Mouse (Mus musculus): ENCODE data around the gene Il16. TPM values are rescaled to one million over a fixed set of nuclear protein-coding genes. Genes with fewer than 3 reads are reported as not detected.
A peak's percentile ranks its signal among the peaks of the same experiment; 100 is the strongest.

The Il16 gene
- polyA plus RNA-seq, 1 experiment from 2014 or later: 1.6 TPM

DNA sequence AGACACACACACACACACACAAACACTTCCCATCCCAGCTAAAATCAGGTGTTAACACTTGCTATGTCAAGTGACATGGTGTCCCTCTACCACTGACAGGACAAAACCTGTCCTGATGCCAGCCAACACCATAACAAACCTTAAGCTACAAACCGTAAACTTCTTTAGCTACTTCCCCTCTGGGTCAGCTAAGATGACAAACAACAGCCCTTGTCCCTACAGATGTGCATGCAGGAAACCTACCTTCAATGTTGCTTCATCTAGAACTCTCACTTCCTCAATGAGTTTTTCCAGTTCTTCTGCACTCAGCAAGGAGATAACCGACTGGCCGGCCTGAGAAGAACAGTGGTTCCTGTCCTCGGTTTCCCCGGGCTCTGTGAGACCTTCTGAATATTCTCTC is 94.9 kb downstream of the Il16 start:
- Histone ChIP-seq H3K36me3 (no peaks in the 10 kb centered on the region), H3K27ac (no peak overlapping the region), H3K9me3 (no peaks in the 10 kb centered on the region), H3K4me2 (no peak overlapping the region), H3K9ac (no peak overlapping the region), H3K4me3 (no peak overlapping the region), H3K27me3 (no peaks in the 10 kb centered on the region), H3K4me1 (replicated peaks) (no peaks in the 10 kb centered on the region)
- no peak for ATAC-seq (ENCODE audit: low FRiP score)
- WGBS: 95% methylated on average over 5 of the region's 5 CpGs

DNA sequence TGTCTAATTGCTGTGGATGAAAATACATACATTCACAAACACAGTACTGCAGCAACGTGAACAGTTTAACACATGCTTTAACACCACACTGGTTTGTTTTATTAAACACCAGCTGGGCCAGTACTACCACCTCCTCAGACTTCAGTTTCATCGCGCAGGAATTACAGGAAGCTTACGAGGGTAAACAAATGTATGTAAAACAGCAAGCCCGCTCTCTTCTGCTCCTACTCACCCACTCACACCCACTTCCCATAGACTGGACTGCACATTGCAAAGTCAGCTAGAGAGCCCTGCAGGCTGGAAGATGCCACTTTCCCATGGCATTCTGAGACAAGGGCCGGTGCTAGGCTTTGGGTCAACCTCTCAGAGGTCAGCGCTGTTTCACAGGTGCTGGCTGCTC is 96.7 kb downstream of the Il16 start:
- Histone ChIP-seq H3K36me3 (no peaks in the 10 kb centered on the region), H3K27me3 (no peaks in the 10 kb centered on the region), H3K4me1 (replicated peaks) (no peaks in the 10 kb centered on the region), H3K4me3 (no peak overlapping the region), H3K4me2 (no peak overlapping the region), H3K9ac (no peak overlapping the region), H3K9me3 (no peaks in the 10 kb centered on the region), H3K27ac (no peak overlapping the region)
- no peak for ATAC-seq (ENCODE audit: low FRiP score)
- WGBS: 85% methylated on average over 7 of the region's 7 CpGs

DNA sequence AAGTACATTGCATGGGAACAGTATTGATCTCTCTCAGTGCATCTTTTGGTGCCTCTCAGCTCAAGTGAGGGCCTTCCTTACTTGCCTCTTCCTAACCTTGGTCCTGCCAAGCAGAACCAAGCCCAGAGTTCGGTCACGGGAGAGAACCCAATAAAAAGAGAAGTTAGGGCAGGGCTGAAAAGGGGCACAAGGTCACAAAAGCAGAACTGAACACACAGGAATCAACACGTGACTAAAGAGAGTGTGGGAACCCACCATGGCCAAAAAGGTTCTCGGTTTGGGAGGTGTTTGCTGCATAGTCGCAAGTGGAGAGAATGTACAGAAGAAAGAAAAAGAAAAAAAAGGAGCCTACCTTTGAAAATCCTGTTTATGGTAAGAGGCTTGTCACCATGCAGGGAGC is 100.0 kb downstream of the Il16 start:
- Histone ChIP-seq H3K4me3 (no peak overlapping the region), H3K9me3 (no peaks in the 10 kb centered on the region), H3K4me1 (replicated peaks) (no peaks in the 10 kb centered on the region; the same call in 1 of the 2 replicates), H3K36me3 (no peaks in the 10 kb centered on the region), H3K27me3 (no peaks in the 10 kb centered on the region), H3K27ac (no peak overlapping the region), H3K4me2 (no peak overlapping the region), H3K9ac (no peak overlapping the region)
- 83% methylated on average over 5 of the region's 5 CpGs for WGBS
- ATAC-seq (ENCODE audit: low FRiP score): no peak

DNA sequence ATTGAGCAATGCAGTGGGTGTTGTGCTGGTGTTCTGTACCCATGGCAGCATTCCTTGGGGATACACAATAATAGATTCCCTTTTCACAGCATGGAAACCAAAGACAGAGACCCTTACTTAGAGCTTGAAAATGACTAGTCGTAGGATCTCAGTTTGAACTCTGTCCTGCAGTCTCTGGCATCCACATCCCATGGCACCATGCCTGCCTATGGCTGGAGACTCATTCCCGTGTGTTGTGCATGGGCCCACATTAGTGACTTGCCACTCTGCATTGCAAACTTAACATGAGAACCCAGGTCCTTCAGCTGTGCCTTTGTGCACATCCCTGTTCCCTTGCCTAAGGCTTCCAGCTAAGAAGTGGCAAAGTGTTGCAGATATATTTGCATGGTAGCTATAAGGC is 100.8 kb downstream of the Il16 start:
- Histone ChIP-seq H3K9ac (no peak overlapping the region), H3K4me3 (no peak overlapping the region), H3K27ac (no peak overlapping the region), H3K4me2 (no peak overlapping the region), H3K36me3 (no peaks in the 10 kb centered on the region), H3K4me1 (replicated peaks) (no peaks in the 10 kb centered on the region; the same call in 1 of the 2 replicates), H3K27me3 (no peaks in the 10 kb centered on the region), H3K9me3 (no peaks in the 10 kb centered on the region)
- ATAC-seq (ENCODE audit: low FRiP score): no peak
- WGBS: 84% methylated on average over 2 of the region's 2 CpGs

DNA sequence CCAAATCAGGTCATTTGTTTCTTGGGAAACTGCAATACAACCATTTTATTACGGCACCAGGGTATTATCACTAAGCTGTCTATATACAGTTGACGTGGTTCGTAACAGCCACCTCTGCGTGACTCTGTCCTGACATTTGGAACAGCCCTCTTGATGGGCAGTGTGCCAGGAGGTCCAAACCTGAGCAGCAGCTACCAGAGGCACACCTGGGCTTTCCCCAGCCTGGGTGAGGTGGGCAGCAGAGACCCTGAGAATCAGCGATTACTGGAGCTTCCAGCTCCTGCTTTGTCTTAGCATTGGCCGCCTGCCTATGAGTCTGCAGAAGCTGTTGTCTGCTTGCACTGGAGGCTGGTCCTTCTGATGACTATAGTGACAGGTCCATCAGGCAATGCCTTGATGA is 101.9 kb downstream of the Il16 start:
- 82% methylated on average over 6 of the region's 6 CpGs for WGBS
- H3K36me3 ChIP-seq: no peaks in the 10 kb centered on the region
- H3K27ac ChIP-seq: no peak overlapping the region
- H3K27me3 ChIP-seq: no peaks in the 10 kb centered on the region
- H3K4me1 ChIP-seq (replicated peaks): no peaks in the 10 kb centered on the region; the same call in 1 of the 2 replicates
- no peak overlapping the region for H3K4me2 ChIP-seq
- no peak for ATAC-seq (ENCODE audit: low FRiP score)
- no peaks in the 10 kb centered on the region for H3K9me3 ChIP-seq
- no peak overlapping the region for H3K4me3 ChIP-seq
- no peak overlapping the region for H3K9ac ChIP-seq

DNA sequence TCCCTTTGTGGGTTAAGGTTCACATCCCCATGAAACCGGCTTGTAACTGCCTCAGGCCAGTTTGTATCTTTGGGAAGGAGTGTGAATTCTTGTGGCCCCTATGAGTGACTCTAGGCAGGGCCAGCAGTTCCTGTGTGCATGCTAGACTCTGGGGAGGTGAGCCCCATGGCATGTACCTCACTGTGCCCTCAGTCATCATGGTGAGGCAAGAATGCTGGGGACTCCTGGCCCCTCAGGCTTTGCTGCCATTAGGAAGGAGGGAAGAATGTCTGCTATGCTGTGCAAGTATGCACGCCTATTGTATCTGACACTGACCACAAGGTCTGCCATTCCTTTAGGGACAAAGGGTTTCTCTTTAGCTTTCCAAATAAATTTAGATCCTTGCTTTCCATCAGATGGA is 104.4 kb downstream of the Il16 start:
- Histone ChIP-seq H3K4me2 (no peak overlapping the region), H3K36me3 (no peaks in the 10 kb centered on the region), H3K4me1 (replicated peaks) (peaks cover 1% of the 10 kb centered on the region; the same call in 1 of the 2 replicates), H3K4me3 (no peak overlapping the region), H3K27me3 (no peaks in the 10 kb centered on the region), H3K9ac (no peak overlapping the region), H3K27ac (no peak overlapping the region), H3K9me3 (no peaks in the 10 kb centered on the region)
- 71% methylated on average over 2 of the region's 2 CpGs for WGBS
- ATAC-seq (ENCODE audit: low FRiP score): no peak

DNA sequence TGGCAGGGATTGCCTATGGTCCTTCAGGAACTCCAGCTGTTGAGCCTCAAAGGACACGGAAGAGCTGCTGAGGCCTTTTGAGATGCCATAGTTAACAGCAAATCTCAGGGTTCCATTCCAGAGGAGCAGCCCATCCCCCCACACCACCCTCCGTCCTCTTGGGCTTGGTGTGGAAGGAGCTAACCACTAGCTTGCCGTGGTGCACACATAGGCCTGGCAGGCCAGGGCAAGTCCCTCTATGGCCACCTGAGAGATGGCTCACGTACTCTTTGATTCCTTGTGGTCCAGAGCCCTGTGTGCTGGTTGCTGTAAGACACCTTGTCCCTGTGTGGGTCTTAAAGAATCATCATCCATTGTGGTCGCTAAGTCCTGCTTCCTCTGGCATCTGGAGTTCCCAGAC is 104.9 kb downstream of the Il16 start:
- Histone ChIP-seq H3K27me3 (no peaks in the 10 kb centered on the region), H3K9ac (no peak overlapping the region), H3K27ac (no peak overlapping the region), H3K4me1 (replicated peaks) (peaks cover 6% of the 10 kb centered on the region), H3K4me2 (no peak overlapping the region), H3K4me3 (no peak overlapping the region), H3K36me3 (no peaks in the 10 kb centered on the region), H3K9me3 (no peaks in the 10 kb centered on the region)
- WGBS: 92% methylated on average over 5 of the region's 5 CpGs
- ATAC-seq (ENCODE audit: low FRiP score): no peak

DNA sequence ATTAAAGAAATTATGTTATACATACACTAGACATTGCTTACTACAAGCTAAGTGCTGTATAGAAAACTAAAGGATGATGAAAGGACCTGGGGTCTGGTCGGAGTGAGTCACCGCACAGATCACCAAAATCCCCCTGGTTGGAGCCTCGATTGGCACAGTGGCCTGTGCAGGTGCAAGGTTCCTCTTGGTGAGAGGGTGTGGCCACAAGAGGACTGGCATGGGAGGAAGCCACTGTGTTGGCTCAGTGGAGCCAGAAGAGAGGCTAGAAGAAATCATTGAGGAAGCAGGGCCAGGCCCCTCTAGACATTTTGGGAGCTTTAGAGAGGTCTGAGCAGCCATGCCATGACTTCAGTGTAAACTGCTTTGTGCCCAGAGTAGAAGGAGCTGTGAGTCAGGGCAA is 106.4 kb downstream of the Il16 start:
- H3K27me3 ChIP-seq: no peaks in the 10 kb centered on the region
- H3K9ac ChIP-seq: no peak overlapping the region
- H3K9me3 ChIP-seq: no peaks in the 10 kb centered on the region
- H3K36me3 ChIP-seq: no peaks in the 10 kb centered on the region
- peaks cover 6% of the 10 kb centered on the region for H3K4me1 ChIP-seq (replicated peaks)
- H3K4me2 ChIP-seq: no peak overlapping the region
- WGBS: 94% methylated on average over 3 of the region's 3 CpGs
- no peak overlapping the region for H3K27ac ChIP-seq
- ATAC-seq (ENCODE audit: low FRiP score): no peak
- no peak overlapping the region for H3K4me3 ChIP-seq

DNA sequence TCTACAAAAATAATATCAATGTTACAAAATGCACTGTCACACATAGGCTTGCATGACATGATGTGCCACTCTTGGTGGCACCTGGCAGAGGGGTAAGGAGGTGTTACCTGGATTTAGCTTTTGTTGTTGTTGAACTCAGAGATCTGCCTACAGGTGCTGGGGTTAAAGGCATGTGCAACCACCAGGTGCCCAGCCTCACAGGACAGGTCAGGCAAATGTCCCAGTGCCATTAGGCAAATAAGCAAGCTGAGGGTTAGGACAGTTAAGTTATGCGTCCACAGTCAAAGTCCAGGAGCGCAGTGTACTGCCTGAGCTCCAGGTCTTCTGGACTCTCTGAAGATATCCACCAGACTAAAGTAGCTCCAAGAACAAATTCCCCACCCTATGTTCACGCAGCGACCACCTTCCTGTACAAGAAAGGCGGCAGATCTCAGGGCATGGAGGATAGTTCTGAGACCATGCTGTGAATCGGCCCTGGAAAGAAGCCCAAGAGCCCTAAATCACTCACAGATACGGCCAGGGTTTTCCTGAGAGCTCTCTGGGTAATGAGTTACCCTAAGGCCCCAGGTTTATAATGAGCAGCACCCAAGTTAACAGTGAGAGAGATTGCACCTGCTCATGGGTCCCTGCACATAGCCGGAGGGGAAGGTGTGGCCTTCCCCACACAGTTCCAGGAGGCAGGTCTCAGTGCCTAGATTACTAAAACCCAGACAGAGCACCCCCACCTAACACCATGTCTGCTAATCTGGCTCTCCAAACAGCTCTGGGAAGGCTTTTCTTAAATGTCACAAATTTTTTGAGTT is 107.5 kb downstream of the Il16 start:
- 89% methylated on average over 8 of the region's 8 CpGs for WGBS
- Histone ChIP-seq H3K9ac (no peak overlapping the region), H3K4me3 (no peak overlapping the region), H3K9me3 (no peaks in the 10 kb centered on the region), H3K36me3 (no peaks in the 10 kb centered on the region), H3K27me3 (no peaks in the 10 kb centered on the region), H3K27ac (no peak overlapping the region), H3K4me1 (replicated peaks) (peaks cover 14% of the 10 kb centered on the region), H3K4me2 (no peak overlapping the region)
- no peak for ATAC-seq (ENCODE audit: low FRiP score)

DNA sequence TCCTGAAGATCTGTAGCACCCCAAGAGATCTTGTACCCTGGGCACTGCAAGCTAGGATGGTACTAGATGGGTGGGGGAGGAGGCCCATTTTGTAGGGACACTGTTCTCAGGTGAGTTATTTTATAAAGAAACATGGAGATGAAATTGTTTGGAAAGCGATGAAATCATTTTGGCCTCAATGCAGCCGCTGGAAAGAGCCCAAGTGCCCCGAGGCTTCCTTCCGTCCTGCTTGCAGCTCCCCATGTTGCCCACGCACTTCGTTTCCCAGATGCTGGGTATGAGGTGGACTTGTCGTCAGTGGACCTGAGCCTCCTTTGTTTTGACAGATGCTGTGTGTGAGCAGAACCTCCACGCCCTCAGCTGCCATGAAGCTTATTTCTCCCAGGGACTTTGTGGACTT is 109.1 kb downstream of the Il16 start:
- WGBS: 83% methylated on average over 8 of the region's 8 CpGs
- no peaks in the 10 kb centered on the region for H3K36me3 ChIP-seq
- H3K9ac ChIP-seq: no peak overlapping the region
- H3K27ac ChIP-seq: no peak overlapping the region
- H3K4me1 ChIP-seq (replicated peaks): peaks cover 25% of the 10 kb centered on the region
- ATAC-seq (ENCODE audit: low FRiP score): no peak
- no peaks in the 10 kb centered on the region for H3K27me3 ChIP-seq
- no peaks in the 10 kb centered on the region for H3K9me3 ChIP-seq
- no peak overlapping the region for H3K4me3 ChIP-seq
- H3K4me2 ChIP-seq: no peak overlapping the region

DNA sequence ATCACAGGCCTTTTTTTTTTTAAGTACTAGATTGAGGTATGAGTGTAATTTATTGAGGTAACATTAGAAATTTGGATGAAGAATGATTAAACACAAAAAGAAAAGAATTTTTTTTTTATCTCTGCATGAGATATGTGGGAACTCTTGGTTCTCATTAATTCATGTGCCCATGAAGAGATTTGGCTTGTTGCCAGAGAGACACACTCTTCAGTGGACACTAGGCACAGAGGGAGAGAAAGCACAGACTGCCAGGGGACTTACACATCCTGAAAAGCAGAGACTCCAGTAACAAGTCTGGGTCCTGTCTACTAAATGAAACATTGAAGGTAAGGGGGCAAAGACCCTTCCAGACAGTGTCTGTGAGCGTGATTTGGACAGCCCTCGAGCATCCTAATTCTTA is 109.8 kb downstream of the Il16 start:
- 86% methylated on average over 2 of the region's 2 CpGs for WGBS
- Histone ChIP-seq H3K9ac (no peak overlapping the region), H3K4me1 (replicated peaks) (peaks cover 32% of the 10 kb centered on the region), H3K27me3 (no peaks in the 10 kb centered on the region), H3K9me3 (no peaks in the 10 kb centered on the region), H3K27ac (no peak overlapping the region), H3K36me3 (no peaks in the 10 kb centered on the region), H3K4me3 (no peak overlapping the region), H3K4me2 (no peak overlapping the region)
- ATAC-seq (ENCODE audit: low FRiP score): no peak

DNA sequence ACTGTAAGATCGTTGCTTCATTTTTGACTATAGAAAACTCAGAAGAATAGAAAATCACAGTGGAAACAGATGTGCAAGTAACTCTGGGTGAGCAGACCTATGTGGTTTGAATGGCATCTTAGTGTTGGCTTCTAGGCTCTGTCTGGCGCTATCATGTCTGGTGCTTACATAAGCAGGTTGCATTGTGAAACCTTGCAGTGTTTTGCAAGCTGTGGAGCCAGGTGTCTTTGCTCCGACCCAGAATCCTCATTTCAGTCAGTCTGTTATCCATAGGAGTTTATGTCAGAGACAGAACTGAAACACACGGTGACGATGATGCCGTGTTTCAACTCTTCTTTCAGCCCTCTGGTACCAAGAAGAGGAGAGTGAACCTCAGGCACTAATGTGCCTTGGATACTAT is 111.7 kb downstream of the Il16 start:
- H3K9ac ChIP-seq: no peak overlapping the region
- ATAC-seq (ENCODE audit: low FRiP score): no peak
- WGBS: 91% methylated on average over 6 of the region's 6 CpGs
- no peaks in the 10 kb centered on the region for H3K9me3 ChIP-seq
- H3K4me1 ChIP-seq (replicated peaks): peaks cover 33% of the 10 kb centered on the region
- H3K36me3 ChIP-seq: no peaks in the 10 kb centered on the region
- H3K27ac ChIP-seq: no peak overlapping the region
- no peak overlapping the region for H3K4me3 ChIP-seq
- no peaks in the 10 kb centered on the region for H3K27me3 ChIP-seq
- no peak overlapping the region for H3K4me2 ChIP-seq

DNA sequence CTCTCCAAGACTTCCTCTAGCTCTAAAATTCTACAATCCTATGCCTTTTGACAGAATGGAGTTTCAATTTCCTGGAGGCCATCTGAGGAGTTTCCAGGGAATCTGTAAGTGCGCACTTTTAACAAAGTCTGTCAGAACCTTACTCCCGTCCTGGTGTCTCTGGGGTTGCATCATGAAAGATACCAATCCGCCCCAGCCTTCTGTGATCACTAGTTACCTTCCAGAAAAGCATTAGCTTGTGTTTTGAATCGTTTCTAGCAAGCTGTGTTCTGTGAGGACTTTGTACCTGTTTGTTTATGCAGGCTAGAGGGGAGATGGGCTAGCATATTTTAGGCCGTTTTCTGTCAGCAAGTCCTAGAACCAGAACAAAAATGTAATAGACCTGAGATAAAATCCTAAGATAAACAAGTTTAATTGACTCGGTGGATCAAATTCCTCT is 112.8 kb downstream of the Il16 start:
- H3K27ac ChIP-seq: no peak overlapping the region
- H3K4me1 ChIP-seq (replicated peaks): peaks cover 33% of the 10 kb centered on the region
- 62% methylated on average over 6 of the region's 6 CpGs for WGBS
- peak overlapping the region; percentile 75 for H3K4me2 ChIP-seq
- H3K9me3 ChIP-seq: no peaks in the 10 kb centered on the region
- H3K36me3 ChIP-seq: no peaks in the 10 kb centered on the region
- no peak for ATAC-seq (ENCODE audit: low FRiP score)
- peak overlapping the region; percentile 61 for H3K4me3 ChIP-seq
- no peaks in the 10 kb centered on the region for H3K27me3 ChIP-seq
- peak overlapping the region; percentile 76; the same call in 1 of the 2 replicates for H3K9ac ChIP-seq
